ENCODE assay signal across 8 mouse cellular contexts in the genomic region with DNA sequence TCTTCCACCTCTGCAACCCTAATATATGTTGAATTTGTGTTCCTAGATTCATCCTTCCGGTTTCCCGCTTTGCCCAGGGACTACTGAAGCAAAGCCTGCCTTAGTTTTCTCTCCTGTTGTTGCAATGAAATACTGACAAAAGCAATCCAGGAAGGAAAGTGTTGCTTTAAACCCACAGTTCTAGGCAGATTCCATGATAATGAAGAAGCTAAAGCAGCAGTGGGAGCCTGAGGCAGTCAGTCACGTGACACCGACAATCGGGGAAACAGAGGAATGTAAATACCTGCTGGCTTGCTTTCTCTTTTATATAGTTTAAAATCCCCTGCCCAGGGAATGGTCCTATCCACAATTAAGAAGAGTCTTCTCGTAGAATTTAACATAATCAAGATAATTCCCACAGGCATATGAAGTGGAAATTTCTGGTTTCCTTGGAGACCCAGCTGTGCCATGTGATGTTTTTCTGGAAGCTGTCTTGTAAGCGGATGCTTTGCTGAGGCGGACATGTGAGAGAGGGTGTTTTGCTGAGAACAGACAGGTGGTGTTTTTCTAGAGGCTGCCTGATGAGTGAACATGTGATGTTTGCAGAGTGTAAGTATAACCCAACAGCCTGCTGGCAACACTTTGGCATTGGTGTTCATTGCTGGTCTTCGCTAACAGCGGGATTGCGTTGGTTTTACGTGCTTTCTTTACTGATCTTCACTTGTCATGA.
DNase-seq lines count a peak whose midpoint lies in the region; ATAC-seq lines count a peak whose summit lies in the region.

No protein-coding gene starts in this region.

- H3K9ac ChIP-seq in heart, embryonic 13.5 days, result no peak overlapping the region
- H3K9ac ChIP-seq in neural tube, embryonic 14.5 days (replicated peaks; ENCODE audit: low read depth, low read length), result no peak overlapping the region

- peak overlapping the region; percentile 49 for H3K4me2 ChIP-seq in heart, embryonic 13.5 days
- H3K4me2 ChIP-seq in neural tube, embryonic 14.5 days (ENCODE audit: low read depth, low read length), result 0 out of 2 replicates have a peak overlapping the region, but pooled peaks have one; percentile 4

- no peak overlapping the region for H3K27ac ChIP-seq in heart, embryonic 13.5 days (replicated peaks)
- H3K27ac ChIP-seq in neural tube, embryonic 14.5 days (ENCODE audit: low read depth, low read length), result no peak overlapping the region

- 47% methylated on average over 12 of the region's 12 CpGs for WGBS in heart, embryonic 13.5 days
- 62% methylated on average over 12 of the region's 12 CpGs for WGBS in neural tube, embryonic 14.5 days

- H3K36me3 ChIP-seq in heart, embryonic 13.5 days, result no peaks in the 10 kb centered on the region
- H3K36me3 ChIP-seq in neural tube, embryonic 14.5 days (ENCODE audit: control insufficient read depth, insufficient read depth, low read length), result no peaks in the 10 kb centered on the region

- H3K4me3 ChIP-seq in heart, embryonic 13.5 days, result peak overlapping the region; percentile 20
- no peak overlapping the region for H3K4me3 ChIP-seq in neural tube, embryonic 14.5 days (ENCODE audit: low read depth, low read length)

- H3K4me1 ChIP-seq in heart, embryonic 13.5 days, result peaks cover 3% of the 10 kb centered on the region; the same call in 1 of the 2 replicates
- no peaks in the 10 kb centered on the region for H3K4me1 ChIP-seq in neural tube, embryonic 14.5 days (ENCODE audit: control insufficient read depth, insufficient read depth, low read length)

- DNase-seq in retina, postnatal 1 day, result peak; percentile 15
- no peak for DNase-seq in retina, embryonic 14.5 days (ENCODE audit: low spot score)
- DNase-seq in left cerebral cortex, adult 18-20 months (ENCODE audit: low spot score in 2 of 2), result peak; percentile 22 to 37
- DNase-seq in spleen, postnatal 4 days (ENCODE audit: low spot score in 2 of 2), result no peak
- DNase-seq in thymus, adult 18-20 months, result no peak

- no peaks in the 10 kb centered on the region for H3K9me3 ChIP-seq in heart, embryonic 13.5 days
- no peaks in the 10 kb centered on the region for H3K9me3 ChIP-seq in neural tube, embryonic 14.5 days (ENCODE audit: control insufficient read depth, low read length)

- ATAC-seq in heart, embryonic 13.5 days (ENCODE audit: extremely low read depth, insufficient number of reproducible peaks, low FRiP score, low TSS enrichment), result no peak
- ATAC-seq in neural tube, embryonic 14.5 days (ENCODE audit: low read depth), result peak; percentile 41; the same call in 1 of the 2 replicates
- no peak for ATAC-seq in megakaryocyte, adult 5-6 weeks (ENCODE audit: poor library complexity, severe bottlenecking)

- H3K27me3 ChIP-seq in heart, embryonic 13.5 days (replicated peaks), result no peaks in the 10 kb centered on the region
- H3K27me3 ChIP-seq in neural tube, embryonic 14.5 days (ENCODE audit: control insufficient read depth, insufficient read depth, low read length), result no peaks in the 10 kb centered on the region

Comparison
In these comparisons a context has a peak if more than half of its experiments do, and no peak if none do; other contexts are left out.
1. DNase-seq: peak in retina, postnatal 1 day (single experiment) and left cerebral cortex, adult 18-20 months (2 of 2); none in retina, embryonic 14.5 days (single experiment), spleen, postnatal 4 days (0 of 2) and thymus, adult 18-20 months (0 of 2).